In the genomic region with DNA sequence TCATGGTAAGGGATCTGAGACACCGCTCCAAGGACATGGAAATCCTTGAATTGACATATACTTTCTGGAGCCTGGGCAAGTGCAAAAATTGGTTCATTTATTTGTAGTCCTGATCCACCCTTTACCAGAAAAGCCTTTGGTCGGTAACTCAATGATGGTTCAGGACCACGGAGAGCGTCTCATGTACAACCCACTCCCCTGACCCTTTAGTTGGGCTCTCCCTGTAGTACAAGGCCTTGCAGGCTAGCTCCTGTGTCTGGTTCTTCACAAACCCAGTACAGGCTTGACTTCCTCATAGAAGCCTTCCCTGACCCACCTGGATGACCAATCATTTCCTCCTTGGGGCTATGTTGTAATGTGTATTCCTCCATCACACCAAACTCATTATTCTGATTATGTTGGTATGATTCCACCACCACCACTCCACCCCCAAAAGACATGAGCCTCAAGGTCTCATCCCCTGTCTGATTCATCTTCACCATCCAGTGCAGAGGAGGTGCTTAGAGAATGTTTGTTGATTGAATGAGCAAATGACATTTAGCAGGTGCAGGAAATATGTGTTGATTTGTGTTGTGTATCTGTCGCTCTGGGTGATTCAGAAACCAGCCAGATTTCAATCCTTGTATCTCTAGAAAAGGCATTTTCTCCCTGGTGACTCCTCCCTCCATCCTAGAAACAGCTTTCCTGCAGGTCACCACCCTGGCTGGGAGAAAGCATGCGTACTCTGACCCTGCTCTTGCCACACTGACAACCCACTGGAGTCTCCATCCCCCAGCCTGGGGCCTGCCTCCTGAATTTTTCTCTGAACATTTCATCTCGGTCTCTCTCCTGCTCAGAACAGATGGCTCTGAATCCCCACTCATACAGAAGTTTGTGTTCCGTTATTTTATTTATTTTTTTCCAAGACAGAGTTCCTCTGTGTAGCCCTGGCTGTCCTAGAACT, we compare ENCODE assay signal across 12 mouse cellular contexts. TPM values are rescaled to one million over a fixed set of nuclear protein-coding genes. Genes with fewer than 3 reads are reported as not detected.
DNase-seq lines count a peak whose midpoint lies in the region; ATAC-seq and TF ChIP-seq lines count a peak whose summit lies in the region.
"Had no signal": no experiment of that assay in that cellular context is flagged by ENCODE, and none has a peak within 500 bp of the region (broad histone marks: within the 10 kb centered on the region; RNA-seq: fewer than 3 reads in every experiment).

No protein-coding gene starts in this region.

- H3K9me3 ChIP-seq in kidney, postnatal 0 days (replicated peaks; ENCODE audit: low read length) = no peaks in the 10 kb centered on the region
- no peaks in the 10 kb centered on the region for H3K9me3 ChIP-seq in kidney, embryonic 14.5 days (ENCODE audit: control insufficient read depth, low read length)
- no peaks in the 10 kb centered on the region for H3K9me3 ChIP-seq in limb, embryonic 10.5 days (replicated peaks)
- H3K9me3 ChIP-seq: limb, embryonic 12.5 days had no signal

- H3K4me2 ChIP-seq in kidney, postnatal 0 days (ENCODE audit: low read length) = no peak overlapping the region
- H3K4me2 ChIP-seq in kidney, embryonic 14.5 days (replicated peaks; ENCODE audit: low read depth, low read length) = no peak overlapping the region
- H3K4me2 ChIP-seq: limb, embryonic 12.5 days had no signal

- WGBS in kidney, postnatal 0 days = 54% methylated on average over 8 of the region's 8 CpGs
- 57% methylated on average over 8 of the region's 8 CpGs for WGBS in kidney, embryonic 14.5 days
- WGBS in limb, embryonic 10.5 days = 56% methylated on average over 8 of the region's 8 CpGs

- H3K27me3 ChIP-seq in kidney, postnatal 0 days (ENCODE audit: insufficient read depth, low read length) = no peaks in the 10 kb centered on the region
- H3K27me3 ChIP-seq in kidney, embryonic 14.5 days (ENCODE audit: control insufficient read depth, insufficient read depth, low read length) = peaks cover 3% of the 10 kb centered on the region; the same call in 1 of the 2 replicates
- peaks cover 15% of the 10 kb centered on the region for H3K27me3 ChIP-seq in limb, embryonic 10.5 days (ENCODE audit: low read depth, poor library complexity, severe bottlenecking)

- peak; percentile 72 for DNase-seq in kidney, postnatal 0 days (ENCODE audit: low spot score)
- DNase-seq in 416B (ENCODE audit: low read depth) (peak; percentile 51), adipocyte (ENCODE audit: low spot score) (peak; percentile 23)
- peak; percentile 67 for DNase-seq in limb, embryonic 10.5 days (ENCODE audit: low spot score)
- no peak for DNase-seq in urinary bladder, adult 2 months (ENCODE audit: low spot score)
- no peak for DNase-seq in B cell, adult 2 months
- DNase-seq in adrenal gland, adult 18-20 months (ENCODE audit: low spot score in 2 of 2) = no peak
- DNase-seq: adrenal gland, adult 2 months; cerebellum, adult 2 months; lung, postnatal 14 days had no signal

- no peak for ATAC-seq in kidney, postnatal 0 days (replicated peaks; ENCODE audit: low FRiP score, low read depth)
- no peak for ATAC-seq in kidney, embryonic 14.5 days (ENCODE audit: low FRiP score, low TSS enrichment)

- no peaks in the 10 kb centered on the region for H3K36me3 ChIP-seq in kidney, postnatal 0 days (ENCODE audit: insufficient read depth, low read length)
- H3K36me3 ChIP-seq in kidney, embryonic 14.5 days (ENCODE audit: control insufficient read depth, insufficient read depth, low read length) = no peaks in the 10 kb centered on the region
- H3K36me3 ChIP-seq in limb, embryonic 10.5 days = no peaks in the 10 kb centered on the region
- H3K36me3 ChIP-seq: limb, embryonic 12.5 days had no signal

- TF ChIP-seq CTCF in kidney, postnatal 0 days (IDR thresholded peaks at IDR 0.05; ENCODE audit: low read depth) = no peak

- H3K9ac ChIP-seq in kidney, postnatal 0 days (ENCODE audit: low read depth, low read length) = no peak overlapping the region
- no peak overlapping the region for H3K9ac ChIP-seq in kidney, embryonic 14.5 days (ENCODE audit: low read depth, low read length)
- H3K9ac ChIP-seq: limb, embryonic 12.5 days had no signal

- H3K27ac ChIP-seq in kidney, postnatal 0 days = no peak overlapping the region
- H3K27ac ChIP-seq in kidney, embryonic 14.5 days (ENCODE audit: low read depth, low read length) = no peak overlapping the region
- H3K27ac ChIP-seq in limb, embryonic 10.5 days = no peak overlapping the region
- H3K27ac ChIP-seq: limb, embryonic 12.5 days had no signal

- 0 out of 2 replicates have a peak, but pooled peaks cover 10% of the 10 kb centered on the region for H3K4me1 ChIP-seq in kidney, postnatal 0 days (replicated peaks; ENCODE audit: insufficient read depth, low read length)
- H3K4me1 ChIP-seq in kidney, embryonic 14.5 days (ENCODE audit: control insufficient read depth, insufficient read depth, low read length) = peaks cover 2% of the 10 kb centered on the region
- H3K4me1 ChIP-seq in limb, embryonic 10.5 days = peaks cover 16% of the 10 kb centered on the region

- no peak overlapping the region for H3K4me3 ChIP-seq in kidney, postnatal 0 days (replicated peaks; ENCODE audit: low read depth, low read length)
- H3K4me3 ChIP-seq in kidney, embryonic 14.5 days (ENCODE audit: low read length) = no peak overlapping the region
- H3K4me3 ChIP-seq in limb, embryonic 10.5 days = no peak overlapping the region
- H3K4me3 ChIP-seq: limb, embryonic 12.5 days had no signal

RNA-seq across cellular contexts. Expression of gene Spns2, which starts 4.6 kb away (rescaled TPM):
- polyA plus RNA-seq in kidney, postnatal 0 days (2015; fragmentation: Nextera tagmentation; extraction: Ambion mirVana) = 6.3 and 7.4 TPM in 2 replicates
- 2.0 and 2.4 TPM in 2 replicates for polyA plus RNA-seq in kidney, embryonic 14.5 days (2014; fragmentation: Nextera tagmentation; extraction: Ambion mirVana)
- 2.8 and 3.0 TPM in 2 replicates for polyA plus RNA-seq in limb, embryonic 10.5 days (2016; fragmentation: Nextera tagmentation; extraction: Ambion mirVana)
- polyA plus RNA-seq in urinary bladder, adult 2 months (2012; rRNA removed) = 17.9 and 20.1 TPM in 2 replicates
- total RNA-seq in adrenal gland, adult 18-20 months (2021) = 1 to 10 TPM; 2.7 to 3.7 TPM

RNA-seq across cellular contexts. Expression of gene Mybbp1a, which starts 53.2 kb away (rescaled TPM):
- polyA plus RNA-seq in kidney, postnatal 0 days (2015; fragmentation: Nextera tagmentation; extraction: Ambion mirVana) = 107 and 109 TPM in 2 replicates
- polyA plus RNA-seq in kidney, embryonic 14.5 days (2014; fragmentation: Nextera tagmentation; extraction: Ambion mirVana) = 129 and 173 TPM in 2 replicates
- 234 and 274 TPM in 2 replicates for polyA plus RNA-seq in limb, embryonic 10.5 days (2016; fragmentation: Nextera tagmentation; extraction: Ambion mirVana)
- 55.1 and 75.5 TPM in 2 replicates for polyA plus RNA-seq in urinary bladder, adult 2 months (2012; rRNA removed)
- 10 to 100 TPM; 75.1 to 86.3 TPM for total RNA-seq in adrenal gland, adult 18-20 months (2021)

RNA-seq across cellular contexts. Expression of gene Spns3, which starts 56.0 kb away (rescaled TPM):
- 0.99 and 1.1 TPM in 2 replicates for polyA plus RNA-seq in kidney, postnatal 0 days (2015; fragmentation: Nextera tagmentation; extraction: Ambion mirVana)
- 0.20 and 0.29 TPM in 2 replicates for polyA plus RNA-seq in kidney, embryonic 14.5 days (2014; fragmentation: Nextera tagmentation; extraction: Ambion mirVana)
- 0.15 TPM in 1 of 2 replicates, not detected in the other for polyA plus RNA-seq in limb, embryonic 10.5 days (2016; fragmentation: Nextera tagmentation; extraction: Ambion mirVana)
- polyA plus RNA-seq in urinary bladder, adult 2 months (2012; rRNA removed) = 0.45 and 0.46 TPM in 2 replicates
- total RNA-seq in adrenal gland, adult 18-20 months (2021) = under 1 TPM in 1 of 2 experiments, not detected in 1; 0.22 TPM
- polyA plus RNA-seq: limb, embryonic 12.5 days had no signal

RNA-seq across cellular contexts. Expression of gene Ggt6, which starts 59.0 kb away (rescaled TPM):
- 3.3 and 3.8 TPM in 2 replicates for polyA plus RNA-seq in kidney, postnatal 0 days (2015; fragmentation: Nextera tagmentation; extraction: Ambion mirVana)
- 0.31 and 0.76 TPM in 2 replicates for polyA plus RNA-seq in kidney, embryonic 14.5 days (2014; fragmentation: Nextera tagmentation; extraction: Ambion mirVana)
- polyA plus RNA-seq in limb, embryonic 10.5 days (2016; fragmentation: Nextera tagmentation; extraction: Ambion mirVana) = 0.08 TPM in 1 of 2 replicates, not detected in the other
- 3.6 and 3.7 TPM in 2 replicates for polyA plus RNA-seq in urinary bladder, adult 2 months (2012; rRNA removed)
- 1 to 10 TPM in 1 of 2 experiments, under 1 TPM in 1; 0.80 to 3.4 TPM for total RNA-seq in adrenal gland, adult 18-20 months (2021)

Comparison
In these comparisons a context has a peak if more than half of its experiments do, and no peak if none do; other contexts are left out.
1. DNase-seq: peak in kidney, postnatal 0 days (single experiment), 416B (single experiment), adipocyte (single experiment) and limb, embryonic 10.5 days (single experiment); none in urinary bladder, adult 2 months (single experiment), B cell, adult 2 months (0 of 2) and adrenal gland, adult 18-20 months (0 of 2).